Mouse (Mus musculus) hindbrain, embryonic 14.5 days (tissue): ENCODE results near the gene Cnpy3. TPM values are rescaled to one million over a fixed set of nuclear protein-coding genes. Genes with fewer than 3 reads are reported as not detected.

Experiments used
- ATAC-seq: fragments of 200-750 bp; cut with Nextera tagmentation; 2 replicates; pipeline ENCODE4 v1.8.0; 2017; ENCODE audit warnings: moderate number of reproducible peaks, mild to moderate bottlenecking, moderate TSS enrichment, moderate library complexity; ENCODE audit not compliant: low FRiP score
- DNase-seq: peaks from one replicate; pipeline ENCODE4 v3.0.0-alpha.2; 2015; ENCODE audit warnings: low spot score
- H3K27ac ChIP-seq: fragments of 300-500 bp; sonication (generic); 2 replicates; pipeline ENCODE4 v1.5.1; 2014; ENCODE audit warnings: mild to moderate bottlenecking, moderate library complexity
- H3K27me3 ChIP-seq: fragments of 300-500 bp; sonication (generic); 2 replicates; pipeline ENCODE4 v1.6.1; 2014; ENCODE audit warnings: mild to moderate bottlenecking, low read length, mixed read lengths; ENCODE audit not compliant: control insufficient read depth, insufficient read depth
- H3K36me3 ChIP-seq: fragments of 300-500 bp; sonication (generic); replicated peaks from 2 replicates; pipeline ENCODE4 v1.6.1; 2014; ENCODE audit not compliant: control insufficient read depth, insufficient read depth
- H3K4me1 ChIP-seq: fragments of 300-500 bp; sonication (generic); replicated peaks from 2 replicates; pipeline ENCODE4 v1.6.1; 2014; ENCODE audit warnings: antibody characterized with exemption, low read length, mixed read lengths; ENCODE audit not compliant: control insufficient read depth, insufficient read depth
- H3K4me2 ChIP-seq: fragments of 300-500 bp; sonication (generic); replicated peaks from 2 replicates; pipeline ENCODE4 v1.6.1; 2014; ENCODE audit warnings: mild to moderate bottlenecking, moderate library complexity
- H3K4me3 ChIP-seq: fragments of 300-500 bp; sonication (generic); replicated peaks from 2 replicates; pipeline ENCODE4 v1.5.1; 2014; ENCODE audit warnings: mild to moderate bottlenecking, low read length
- H3K9ac ChIP-seq: fragments of 300-500 bp; sonication (generic); 2 replicates; pipeline ENCODE4 v1.6.1; 2014
- H3K9me3 ChIP-seq: fragments of 300-500 bp; sonication (generic); 2 replicates; pipeline ENCODE4 v1.6.1; 2016; ENCODE audit warnings: low read length; ENCODE audit not compliant: control insufficient read depth
- WGBS: fragments of 180-500 bp; shearing (Covaris S2); extraction: QIAGEN DNeasy Blood & Tissue Kit; methylation state at CpG from one replicate; pipeline ENCODE4 v1.1.7; 2014; 5-methylcytosine and 5-hydroxymethylcytosine counted together
- polyA plus RNA-seq: library from polyadenylated mRNA; unstranded; fragments of >200 nt; fragmentation: Nextera tagmentation; extraction: Ambion mirVana; gene quantifications from 2 replicates; pipeline ENCODE4 v1.2.1, GENCODE M21; 2014

Cnpy3 gene
- polyA plus RNA-seq, 1 experiment from 2014 or later = 60.0 TPM

- DNase-seq (no peak), ATAC-seq (no peak)
- Histone ChIP-seq H3K36me3 (peaks cover 20% of the 10 kb centered on the region; the same call in 1 of the 2 replicates), H3K9ac (0 out of 2 replicates have a peak overlapping the region, but pooled peaks have one; percentile 11), H3K4me3 (no peak overlapping the region), H3K27ac (0 out of 2 replicates have a peak overlapping the region, but pooled peaks have one; percentile 1), H3K27me3 (no peaks in the 10 kb centered on the region), H3K4me2 (no peak overlapping the region; the same call in none of the 2 replicates), H3K4me1 (peaks cover 35% of the 10 kb centered on the region), H3K9me3 (no peaks in the 10 kb centered on the region)
- WGBS = 79% methylated on average over 12 of the region's 12 CpGs
These were observed 50.5 kb downstream of the Cnpy3 start for GRCm38 (mm10) chr17:46701489-46701888.

GRCm38 (mm10) chr17:46699912-46700311, 52.1 kb downstream of the Cnpy3 start:
- Histone ChIP-seq H3K4me3 (no peak overlapping the region), H3K36me3 (peaks cover 25% of the 10 kb centered on the region; the same call in 1 of the 2 replicates), H3K27ac (no peak overlapping the region), H3K4me2 (no peak overlapping the region), H3K27me3 (no peaks in the 10 kb centered on the region), H3K9me3 (no peaks in the 10 kb centered on the region), H3K4me1 (peaks cover 27% of the 10 kb centered on the region), H3K9ac (no peak overlapping the region)
- WGBS = 90% methylated on average over 3 of the region's 3 CpGs
- ATAC-seq = no peak
- DNase-seq = no peak

- DNase-seq = no peak
- Histone ChIP-seq H3K27ac (no peak overlapping the region), H3K4me1 (peaks cover 27% of the 10 kb centered on the region), H3K4me2 (no peak overlapping the region), H3K9me3 (no peaks in the 10 kb centered on the region), H3K36me3 (peaks cover 25% of the 10 kb centered on the region; the same call in 1 of the 2 replicates), H3K27me3 (no peaks in the 10 kb centered on the region), H3K9ac (no peak overlapping the region), H3K4me3 (no peak overlapping the region)
- 83% methylated on average over 5 of the region's 5 CpGs for WGBS
- ATAC-seq = no peak
These were observed 52.8 kb downstream of the Cnpy3 start for GRCm38 (mm10) chr17:46699245-46699644.

- ATAC-seq = no peak
- WGBS = 92% methylated on average over 6 of the region's 6 CpGs
- no peak overlapping the region for H3K4me2 ChIP-seq
- H3K36me3 ChIP-seq = peaks cover 27% of the 10 kb centered on the region; the same call in 1 of the 2 replicates
- no peak overlapping the region for H3K27ac ChIP-seq
- H3K4me3 ChIP-seq = no peak overlapping the region
- H3K9ac ChIP-seq = no peak overlapping the region
- H3K9me3 ChIP-seq = no peaks in the 10 kb centered on the region
- H3K4me1 ChIP-seq = peaks cover 21% of the 10 kb centered on the region
- H3K27me3 ChIP-seq = no peaks in the 10 kb centered on the region
- no peak for DNase-seq
These were observed 53.5 kb downstream of the Cnpy3 start for GRCm38 (mm10) chr17:46698515-46698914.

GRCm38 (mm10) chr17:46694517-46695063, 57.4 kb downstream of the Cnpy3 start:
- Histone ChIP-seq H3K27me3 (no peaks in the 10 kb centered on the region), H3K4me2 (no peak overlapping the region), H3K4me1 (no peaks in the 10 kb centered on the region), H3K9ac (no peak overlapping the region), H3K36me3 (peaks cover 31% of the 10 kb centered on the region; the same call in 1 of the 2 replicates), H3K9me3 (no peaks in the 10 kb centered on the region), H3K27ac (no peak overlapping the region), H3K4me3 (no peak overlapping the region)
- ATAC-seq (no peak), DNase-seq (no peak)
- WGBS = 82% methylated on average over 1 of the region's 1 CpGs

GRCm38 (mm10) chr17:46691390-46691789, 60.6 kb downstream of the Cnpy3 start:
- no peak overlapping the region for H3K9ac ChIP-seq
- no peak overlapping the region for H3K4me3 ChIP-seq
- no peak overlapping the region for H3K4me2 ChIP-seq
- no peaks in the 10 kb centered on the region for H3K4me1 ChIP-seq
- 90% methylated on average over 2 of the region's 2 CpGs for WGBS
- H3K9me3 ChIP-seq = no peaks in the 10 kb centered on the region
- peaks cover 28% of the 10 kb centered on the region for H3K36me3 ChIP-seq
- ATAC-seq (no peak), DNase-seq (no peak)
- H3K27me3 ChIP-seq = no peaks in the 10 kb centered on the region
- H3K27ac ChIP-seq = no peak overlapping the region

- no peaks in the 10 kb centered on the region for H3K4me1 ChIP-seq
- 96% methylated on average over 12 of the region's 12 CpGs for whole genome bisulfite sequencing
- no peak overlapping the region for H3K27ac ChIP-seq
- H3K9me3 ChIP-seq = no peaks in the 10 kb centered on the region
- H3K27me3 ChIP-seq = no peaks in the 10 kb centered on the region
- peaks cover 31% of the 10 kb centered on the region for H3K36me3 ChIP-seq
- H3K9ac ChIP-seq = no peak overlapping the region
- no peak for DNase-seq
- no peak overlapping the region for H3K4me2 ChIP-seq
- ATAC-seq = no peak
- H3K4me3 ChIP-seq = no peak overlapping the region
These were observed 61.3 kb downstream of the Cnpy3 start for GRCm38 (mm10) chr17:46690665-46691064.

GRCm38 (mm10) chr17:46685913-46686312, 66.1 kb downstream of the Cnpy3 start:
- Histone ChIP-seq H3K36me3 (peaks cover 53% of the 10 kb centered on the region), H3K9me3 (no peaks in the 10 kb centered on the region), H3K27ac (no peak overlapping the region), H3K9ac (no peak overlapping the region), H3K4me3 (no peak overlapping the region), H3K4me1 (peaks cover 8% of the 10 kb centered on the region; the same call in 1 of the 2 replicates), H3K27me3 (no peaks in the 10 kb centered on the region), H3K4me2 (no peak overlapping the region)
- no peak for ATAC-seq
- DNase-seq = no peak
- WGBS = 93% methylated on average over 6 of the region's 6 CpGs
